Mouse (Mus musculus) embryonic stem cell, embryonic (primary cell): ENCODE data around the gene Itpk1.

Source experiments
- CTCF ChIA-PET, 4 experiments: fragments of 300-600 bp in 2 of 4; fragments of 350-600 bp in 2 of 4; sonication (Branson Sonifier 250); formaldehyde crosslinking; loops; one replicate each; lab custom pipeline; 2022; ENCODE audit warnings: inconsistent platforms in 2 of 4; lab: Charles Lee
- POLR2A ChIA-PET, 4 experiments: fragments of 300-600 bp in 2 of 4; fragments of 350-600 bp in 2 of 4; sonication (Branson Sonifier 250); formaldehyde crosslinking; loops; one replicate each; lab custom pipeline; 2022; ENCODE audit warnings: antibody characterized with exemption in 4 of 4, inconsistent platforms in 1 of 4; lab: Charles Lee

Itpk1 gene

GRCm38 (mm10) chr12:102672857-102673839 is 31.6 kb downstream of the Itpk1 start:
- ChIA-PET POLR2A (interaction anchor here in 2 of 4 experiments (0.9 to 2.9 kb wide), 12 partner anchors 9 to 77 kb away, joined by 3 to 14 read pairs (median 5); partner anchors contain the start of gene Itpk1 (in 1 of the 2)), CTCF (interaction anchor here in 1 of 4 experiments (1.0 kb wide), 1 partner anchor 30 kb away, joined by 3 read pairs; no protein-coding TSS in a partner anchor)

- POLR2A ChIA-PET = interaction anchor here in 2 of 4 experiments (0.9 to 2.9 kb wide), 10 partner anchors 9 to 53 kb away, joined by 3 to 14 read pairs (median 4); partner anchors contain the start of gene Itpk1 (in 1 of the 2)
These were observed 32.6 kb downstream of the Itpk1 start for GRCm38 (mm10) chr12:102672176-102672575.

GRCm38 (mm10) chr12:102670848-102671247 is 33.9 kb downstream of the Itpk1 start:
- CTCF ChIA-PET = interaction anchor here in 1 of 4 experiments (1.1 kb wide), 1 partner anchor 32 kb away, joined by 3 read pairs; no protein-coding TSS in a partner anchor

More at GRCm38 (mm10) chr12:102672176-102672575, 32.6 kb downstream of the Itpk1 start:
- CTCF ChIA-PET = interaction anchor here in 3 of 4 experiments (0.5 to 1.1 kb wide), 3 partner anchors 30 to 171 kb away, joined by 3 to 7 read pairs (median 4); no protein-coding TSS in a partner anchor

GRCm38 (mm10) chr12:102665465-102666202 is 39.1 kb downstream of the Itpk1 start:
- POLR2A ChIA-PET = interaction anchor here in 2 of 4 experiments (0.9 to 2.1 kb wide), 5 partner anchors 8 to 74 kb away, joined by 3 to 5 read pairs (median 3); no protein-coding TSS in a partner anchor
- CTCF ChIA-PET = interaction anchor here in 1 of 4 experiments (0.9 to 1.0 kb wide), 2 partner anchors 17 to 64 kb away, joined by 3 read pairs; no protein-coding TSS in a partner anchor

More at GRCm38 (mm10) chr12:102670848-102671247, 33.9 kb downstream of the Itpk1 start:
- POLR2A ChIA-PET = interaction anchor here in 2 of 4 experiments (0.7 to 2.9 kb wide), 10 partner anchors 9 to 86 kb away, joined by 3 to 14 read pairs (median 4); partner anchors contain the start of genes Gm28051 (in 1 of the 2), Gon7 (in 1 of the 2) and Ubr7 (in 1 of the 2)

GRCm38 (mm10) chr12:102664052-102664448 is 40.7 kb downstream of the Itpk1 start:
- POLR2A ChIA-PET = interaction anchor here in 2 of 4 experiments (0.5 to 2.1 kb wide), 6 partner anchors 9 to 66 kb away, joined by 3 to 9 read pairs (median 4); no protein-coding TSS in a partner anchor
- CTCF ChIA-PET = no interaction called here

GRCm38 (mm10) chr12:102663349-102664051 is 41.2 kb downstream of the Itpk1 start:
- CTCF ChIA-PET = no interaction called here
- POLR2A ChIA-PET = interaction anchor here in 2 of 4 experiments (1.0 to 2.1 kb wide), 10 partner anchors 9 to 27 kb away, joined by 3 to 9 read pairs (median 3); no protein-coding TSS in a partner anchor

GRCm38 (mm10) chr12:102661772-102662171 is 43.0 kb downstream of the Itpk1 start:
- ChIA-PET CTCF (interaction anchor here in 1 of 4 experiments (0.5 to 2.5 kb wide), 5 partner anchors 20 to 248 kb away, joined by 3 to 13 read pairs (median 4); partner anchors contain the start of gene Itpk1), POLR2A (interaction anchor here in 3 of 4 experiments (0.6 to 2.6 kb wide), 17 partner anchors 8 to 68 kb away, joined by 3 to 9 read pairs (median 4); partner anchors contain the start of gene Itpk1 (in 1 of the 3))

GRCm38 (mm10) chr12:102660906-102661651 is 43.7 kb downstream of the Itpk1 start:
- POLR2A ChIA-PET = interaction anchor here in 3 of 4 experiments (0.6 to 2.6 kb wide), 17 partner anchors 8 to 69 kb away, joined by 3 to 9 read pairs (median 3); partner anchors contain the start of gene Itpk1 (in 1 of the 3)
- CTCF ChIA-PET = interaction anchor here in 1 of 4 experiments (1.4 to 2.5 kb wide), 4 partner anchors 20 to 161 kb away, joined by 4 to 13 read pairs (median 5); partner anchors contain the start of gene Itpk1

GRCm38 (mm10) chr12:102653003-102653402 is 51.7 kb downstream of the Itpk1 start:
- ChIA-PET CTCF (no interaction called here), POLR2A (interaction anchor here in 1 of 4 experiments (1.0 to 1.8 kb wide), 2 partner anchors 9 to 57 kb away, joined by 3 to 5 read pairs; no protein-coding TSS in a partner anchor)

GRCm38 (mm10) chr12:102652420-102652819 is 52.3 kb downstream of the Itpk1 start:
- ChIA-PET POLR2A (interaction anchor here in 1 of 4 experiments (1.5 to 1.8 kb wide), 3 partner anchors 10 to 58 kb away, joined by 5 to 9 read pairs (median 5); no protein-coding TSS in a partner anchor), CTCF (interaction anchor here in 1 of 4 experiments (1.1 kb wide), 1 partner anchor 51 kb away, joined by 3 read pairs; no protein-coding TSS in a partner anchor)

- POLR2A ChIA-PET = interaction anchor here in 2 of 4 experiments (0.7 to 1.8 kb wide), 8 partner anchors 9 to 333 kb away, joined by 3 to 9 read pairs (median 5); no protein-coding TSS in a partner anchor
- CTCF ChIA-PET = interaction anchor here in 2 of 4 experiments (1.1 to 1.2 kb wide), 2 partner anchors 51 to 53 kb away, joined by 3 read pairs; partner anchors contain the start of gene Itpk1 (in 1 of the 2)
These were observed 52.9 kb downstream of the Itpk1 start for GRCm38 (mm10) chr12:102651871-102652270.

GRCm38 (mm10) chr12:102651401-102651800 is 53.3 kb downstream of the Itpk1 start:
- POLR2A ChIA-PET = interaction anchor here in 2 of 4 experiments (0.7 to 1.8 kb wide), 10 partner anchors 8 to 333 kb away, joined by 3 to 9 read pairs (median 4); no protein-coding TSS in a partner anchor
- CTCF ChIA-PET = interaction anchor here in 2 of 4 experiments (1.1 to 1.2 kb wide), 2 partner anchors 52 to 53 kb away, joined by 3 read pairs; partner anchors contain the start of gene Itpk1 (in 1 of the 2)

GRCm38 (mm10) chr12:102650649-102651048 is 54.1 kb downstream of the Itpk1 start:
- CTCF ChIA-PET = interaction anchor here in 2 of 4 experiments (0.8 to 1.6 kb wide), 4 partner anchors 17 to 54 kb away, joined by 3 to 4 read pairs (median 3); partner anchors contain the start of gene Itpk1 (in 1 of the 2)
- POLR2A ChIA-PET = interaction anchor here in 2 of 4 experiments (0.9 to 1.8 kb wide), 7 partner anchors 8 to 45 kb away, joined by 4 to 9 read pairs (median 5); no protein-coding TSS in a partner anchor

GRCm38 (mm10) chr12:102647839-102648564 is 56.7 kb downstream of the Itpk1 start:
- ChIA-PET CTCF (interaction anchor here in 1 of 4 experiments (0.8 kb wide), 1 partner anchor 69 kb away, joined by 3 read pairs; no protein-coding TSS in a partner anchor), POLR2A (interaction anchor here in 2 of 4 experiments (0.7 to 2.1 kb wide), 10 partner anchors 8 to 96 kb away, joined by 3 to 7 read pairs (median 3); partner anchors contain the start of genes Moap1 (in 1 of the 2) and Tmem251 (in 1 of the 2))
